Mouse (Mus musculus) MEL (cell line): Measurements from ENCODE around the gene Rars. TPM values are rescaled to one million over a fixed set of nuclear protein-coding genes. Genes with fewer than 3 reads are reported as not detected.

ENCODE experiments used
- DNase-seq: peaks from one replicate; pipeline ENCODE4 v3.0.0; 2011; ENCODE audit warnings: low read depth, low spot score
- H3K27ac ChIP-seq: 2 replicates; pipeline ENCODE4 v1.5.1; 2012; ENCODE audit warnings: low read depth, mild to moderate bottlenecking, control low read depth, low read length, moderate library complexity; ENCODE audit not compliant: control insufficient read depth
- H3K27me3 ChIP-seq, 2 experiments: fragments of 150-350 bp in 1 of 2; sonication (generic) in 1 of 2; 2 replicates each; pipeline ENCODE4 v1.6.1; 2012; ENCODE audit warnings: low read length in 2 of 2, mild to moderate bottlenecking in 2 of 2, improper control_type of control experiment in 1 of 2, moderate library complexity in 1 of 2; ENCODE audit not compliant: insufficient read depth in 2 of 2, control insufficient read depth in 1 of 2
- H3K36me3 ChIP-seq, 2 experiments: 2 replicates each; pipeline ENCODE4 v1.6.1; 2012 to 2014; ENCODE audit warnings: low read length in 2 of 2, improper control_type of control experiment in 1 of 2, inconsistent platforms in 1 of 2, mild to moderate bottlenecking in 1 of 2; ENCODE audit not compliant: insufficient read depth in 2 of 2, control insufficient read depth in 1 of 2
- H3K4me1 ChIP-seq, 2 experiments: fragments of 150-350 bp in 1 of 2; sonication (generic) in 1 of 2; 2 replicates each; pipeline ENCODE4 v1.6.1; 2012; ENCODE audit warnings: low read length in 2 of 2, improper control_type of control experiment in 1 of 2, mild to moderate bottlenecking in 1 of 2; ENCODE audit not compliant: insufficient read depth in 2 of 2, control insufficient read depth in 1 of 2
- H3K4me3 ChIP-seq, 2 experiments: fragments of 150-350 bp in 1 of 2; sonication (generic) in 1 of 2; 2 replicates each; pipeline ENCODE4 v1.5.1; 2012; ENCODE audit warnings: low read depth in 2 of 2, low read length in 2 of 2, mild to moderate bottlenecking in 2 of 2, moderate library complexity in 2 of 2, control low read depth in 1 of 2, improper control_type of control experiment in 1 of 2; ENCODE audit not compliant: control insufficient read depth in 1 of 2, insufficient read depth in 1 of 2
- H3K79me2 ChIP-seq: 2 replicates; pipeline ENCODE4 v1.6.1; 2012; ENCODE audit warnings: mild to moderate bottlenecking, low read length, moderate library complexity; ENCODE audit not compliant: control insufficient read depth, poor library complexity, insufficient read depth
- H3K9ac ChIP-seq: 2 replicates; pipeline ENCODE4 v1.6.1; 2012; ENCODE audit warnings: low read depth, mild to moderate bottlenecking, control low read depth, low read length, moderate library complexity; ENCODE audit not compliant: control insufficient read depth, poor library complexity, severe bottlenecking
- H3K9me3 ChIP-seq: fragments of 150-350 bp; sonication (generic); replicated peaks from 2 replicates; pipeline ENCODE4 v1.6.1; 2012; ENCODE audit warnings: mild to moderate bottlenecking, low read length, improper control_type of control experiment, moderate library complexity; ENCODE audit not compliant: insufficient read depth
- BHLHE40 ChIP-seq: IDR thresholded peaks from 2 replicates; pipeline ENCODE4 v1.6.1; 2012; ENCODE audit warnings: low read depth, mild to moderate bottlenecking, inconsistent platforms, low read length, improper control_type of control experiment, borderline replicate concordance
- CHD1 ChIP-seq: IDR thresholded peaks from 2 replicates; pipeline ENCODE4 v1.6.1; 2012; ENCODE audit warnings: low read depth, mild to moderate bottlenecking, inconsistent platforms, low read length, improper control_type of control experiment
- CHD2 ChIP-seq: IDR thresholded peaks from 2 replicates; pipeline ENCODE4 v1.6.1; 2011; ENCODE audit warnings: low read length, improper control_type of control experiment
- E2F4 ChIP-seq: IDR thresholded peaks from 2 replicates; pipeline ENCODE4 v1.6.1; 2011; ENCODE audit warnings: low read depth, low read length, improper control_type of control experiment, borderline replicate concordance
- ELF1 ChIP-seq: IDR thresholded peaks from 2 replicates; pipeline ENCODE4 v1.6.1; 2014; ENCODE audit warnings: low read depth, mild to moderate bottlenecking, inconsistent platforms, low read length, improper control_type of control experiment, moderate library complexity
- EP300 ChIP-seq, 2 experiments: IDR thresholded peaks; 2 replicates each; pipeline ENCODE4 v1.6.1; 2011; ENCODE audit warnings: improper control_type of control experiment in 2 of 2, low read length in 2 of 2, low read depth in 1 of 2, mild to moderate bottlenecking in 1 of 2
- GABPA ChIP-seq: IDR thresholded peaks from 2 replicates; pipeline ENCODE4 v1.6.1; 2012; ENCODE audit warnings: low read depth, mild to moderate bottlenecking, inconsistent platforms, low read length, improper control_type of control experiment, moderate library complexity
- GATA1 ChIP-seq: IDR thresholded peaks from 2 replicates; pipeline ENCODE4 v1.6.1; 2011; ENCODE audit warnings: low read depth, low read length, improper control_type of control experiment
- HCFC1 ChIP-seq: IDR thresholded peaks from 2 replicates; pipeline ENCODE4 v1.6.1; 2012; ENCODE audit warnings: low read depth, mild to moderate bottlenecking, inconsistent platforms, low read length, improper control_type of control experiment, moderate library complexity
- KAT2A ChIP-seq: conservative IDR thresholded peaks from 2 replicates; pipeline ENCODE4 v1.6.1; 2012; ENCODE audit warnings: low read depth, low read length, improper control_type of control experiment, inconsistent platforms
- MAFK ChIP-seq: IDR thresholded peaks from 2 replicates; pipeline ENCODE4 v1.6.1; 2011; ENCODE audit warnings: low read depth, mild to moderate bottlenecking, low read length, improper control_type of control experiment, borderline replicate concordance
- MAX ChIP-seq: IDR thresholded peaks from 2 replicates; pipeline ENCODE4 v1.6.1; 2011; ENCODE audit warnings: low read length, improper control_type of control experiment
- MAZ ChIP-seq: IDR thresholded peaks from 2 replicates; pipeline ENCODE4 v1.6.1; 2012; ENCODE audit warnings: low read depth, mild to moderate bottlenecking, inconsistent platforms, low read length, improper control_type of control experiment
- MYB ChIP-seq: IDR thresholded peaks from 2 replicates; pipeline ENCODE4 v1.6.1; 2011; ENCODE audit warnings: mild to moderate bottlenecking, low read depth, low read length, improper control_type of control experiment
- POLR2AphosphoS2 ChIP-seq: IDR thresholded peaks from 2 replicates; pipeline ENCODE4 v1.6.1; 2011; ENCODE audit warnings: low read length, improper control_type of control experiment
- SMC3 ChIP-seq: IDR thresholded peaks from 2 replicates; pipeline ENCODE4 v1.6.1; 2011; ENCODE audit warnings: low read depth, low read length, improper control_type of control experiment
- USF2 ChIP-seq, 2 experiments: IDR thresholded peaks; 2 replicates each; pipeline ENCODE4 v1.6.1; 2011 to 2012; ENCODE audit warnings: improper control_type of control experiment in 2 of 2, low read length in 2 of 2, borderline replicate concordance in 1 of 2, inconsistent platforms in 1 of 2, low read depth in 1 of 2, mild to moderate bottlenecking in 1 of 2; ENCODE audit not compliant: insufficient read depth in 1 of 2
- ZC3H11A ChIP-seq: IDR thresholded peaks from 2 replicates; pipeline ENCODE4 v1.6.1; 2012; ENCODE audit warnings: low read depth, mild to moderate bottlenecking, inconsistent platforms, low read length, improper control_type of control experiment
- ZKSCAN1 ChIP-seq: IDR thresholded peaks from 2 replicates; pipeline ENCODE4 v1.6.1; 2012; ENCODE audit warnings: low read depth, mild to moderate bottlenecking, inconsistent platforms, low read length, improper control_type of control experiment, moderate library complexity
- ZMIZ1 ChIP-seq: IDR thresholded peaks from 2 replicates; pipeline ENCODE4 v1.6.1; 2012; ENCODE audit warnings: low read depth, mild to moderate bottlenecking, inconsistent platforms, low read length, improper control_type of control experiment, moderate library complexity
- ZNF384 ChIP-seq: IDR thresholded peaks from 2 replicates; pipeline ENCODE4 v1.6.1; 2012; ENCODE audit warnings: low read depth, mild to moderate bottlenecking, inconsistent platforms, low read length, improper control_type of control experiment
- polyA plus RNA-seq, 2 experiments: library from polyadenylated mRNA; stranded (reverse) in 1 of 2; unstranded in 1 of 2; fragments of >175 nt in 1 of 2; fragments of >200 nt in 1 of 2; gene quantifications; 2 replicates each; pipeline versions ENCODE4 v1.2.1 to v1.2.4; 2012; ENCODE audit warnings: low replicate concordance in 2 of 2, low read depth in 1 of 2; ENCODE audit not compliant: insufficient read length in 2 of 2, insufficient read depth in 1 of 2, missing spikeins in 1 of 2
- total RNA-seq: library from RNA; depleted of rRNA; stranded (reverse); fragments of 300-350 nt; gene quantifications from 2 replicates; pipeline ENCODE4 v1.2.3, GENCODE M21; 2012

Gene Rars
- total and polyA plus RNA-seq, 3 experiments, result 193 to 396 (median 251) TPM

DNA sequence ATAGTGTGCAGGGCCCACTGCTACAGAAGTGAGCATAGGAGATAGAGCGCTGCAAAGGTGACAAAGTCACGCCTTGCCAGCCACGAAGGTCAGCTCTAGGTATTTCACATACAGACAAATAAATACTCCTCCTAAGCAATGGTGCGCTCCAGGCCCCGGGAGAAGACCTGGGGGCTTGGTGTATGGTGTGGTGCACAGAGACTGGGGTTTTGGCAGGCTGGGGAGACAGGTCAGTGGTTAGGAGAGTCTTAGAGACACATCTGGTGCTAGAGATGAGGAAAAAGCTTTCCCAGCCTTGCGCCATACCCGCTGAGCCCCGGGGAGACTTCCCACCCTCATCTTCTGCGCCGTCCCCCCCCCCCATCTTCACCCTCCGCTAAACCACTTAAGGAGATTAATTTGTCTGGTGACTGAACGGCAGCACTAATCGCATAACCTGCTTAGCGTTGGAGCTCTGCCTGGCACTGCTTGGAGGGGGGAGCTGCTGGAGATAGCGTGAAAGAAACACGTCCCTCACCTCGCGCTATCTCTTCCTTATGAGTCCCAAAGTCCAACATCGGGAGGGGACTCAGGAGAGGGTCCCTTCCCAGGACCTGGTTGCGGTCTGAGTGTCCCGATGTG is 39.4 kb upstream of the Rars start:
- Histone ChIP-seq H3K27me3 (no peaks in the 10 kb centered on the region; a peak in 1 of 4 replicates), H3K9ac (no peak overlapping the region), H3K4me3 (no peak overlapping the region), H3K36me3 (no peaks in the 10 kb centered on the region), H3K4me1 (no peaks in the 10 kb centered on the region), H3K9me3 (no peaks in the 10 kb centered on the region), H3K27ac (no peak overlapping the region), H3K79me2 (no peaks in the 10 kb centered on the region)
- TF ChIP-seq MAZ, result no peak
- TF ChIP-seq MAX, result no peak
- no peak for TF ChIP-seq MAFK
- no peak for TF ChIP-seq E2F4
- TF ChIP-seq GABPA, result no peak
- no peak for TF ChIP-seq USF2 (IDR thresholded peaks at IDR 0.05; ENCODE audit: borderline replicate concordance in 1 of 2, insufficient read depth in 1 of 2, low read depth in 1 of 2, low read length in 2 of 2)
- no peak for TF ChIP-seq CHD2
- no peak for TF ChIP-seq BHLHE40
- TF ChIP-seq EP300 (IDR thresholded peaks at IDR 0.05; ENCODE audit: low read depth in 1 of 2, low read length in 2 of 2), result no peak
- TF ChIP-seq ZNF384, result no peak
- TF ChIP-seq HCFC1, result no peak
- TF ChIP-seq SMC3, result no peak
- DNase-seq, result no peak

GRCm38 (mm10) chr11:35870961-35871360 is 36.7 kb upstream of the Rars start:
- no peak overlapping the region for H3K4me3 ChIP-seq
- H3K79me2 ChIP-seq, result no peaks in the 10 kb centered on the region
- no peaks in the 10 kb centered on the region for H3K9me3 ChIP-seq
- no peaks in the 10 kb centered on the region for H3K4me1 ChIP-seq
- no peak for DNase-seq
- H3K27me3 ChIP-seq, result no peaks in the 10 kb centered on the region
- H3K27ac ChIP-seq, result no peak overlapping the region
- TF ChIP-seq SMC3 (no peak), KAT2A (no peak), MYB (no peak), ZKSCAN1 (no peak), CHD1 (no peak), GATA1 (no peak), ZC3H11A (no peak), ZNF384 (no peak), ELF1 (no peak), ZMIZ1 (no peak), EP300 (IDR thresholded peaks at IDR 0.05; ENCODE audit: low read depth in 1 of 2, low read length in 2 of 2) (no peak), POLR2AphosphoS2 (no peak)
- H3K9ac ChIP-seq, result no peak overlapping the region
- H3K36me3 ChIP-seq, result no peaks in the 10 kb centered on the region
